Mouse (Mus musculus) gastrocnemius, postnatal 4 days (tissue): ENCODE results near the gene Inpp5d. TPM values are rescaled to one million over a fixed set of nuclear protein-coding genes. Genes with fewer than 3 reads are reported as not detected.

Experiments used
- DNase-seq, 2 experiments: peaks; one replicate each; pipeline ENCODE4 v3.0.0; 2021 to 2022; ENCODE audit warnings: low spot score in 2 of 2, mixed read lengths in 2 of 2
- total RNA-seq, 2 experiments: library from RNA; stranded (reverse); gene quantifications; 2 replicates each; pipeline ENCODE4 v1.2.3; 2021

Gene Inpp5d
- total RNA-seq, 2 experiments from 2014 or later, result 13.3 to 19.3 TPM

GRCm38 (mm10) chr1:87623977-87624666, 4.0 kb downstream of the Inpp5d start:
- no peak for DNase-seq

GRCm38 (mm10) chr1:87624826-87625225, 4.7 kb downstream of the Inpp5d start:
- no peak for DNase-seq

GRCm38 (mm10) chr1:87625254-87626025, 5.3 kb downstream of the Inpp5d start:
- no peak for DNase-seq

DNA sequence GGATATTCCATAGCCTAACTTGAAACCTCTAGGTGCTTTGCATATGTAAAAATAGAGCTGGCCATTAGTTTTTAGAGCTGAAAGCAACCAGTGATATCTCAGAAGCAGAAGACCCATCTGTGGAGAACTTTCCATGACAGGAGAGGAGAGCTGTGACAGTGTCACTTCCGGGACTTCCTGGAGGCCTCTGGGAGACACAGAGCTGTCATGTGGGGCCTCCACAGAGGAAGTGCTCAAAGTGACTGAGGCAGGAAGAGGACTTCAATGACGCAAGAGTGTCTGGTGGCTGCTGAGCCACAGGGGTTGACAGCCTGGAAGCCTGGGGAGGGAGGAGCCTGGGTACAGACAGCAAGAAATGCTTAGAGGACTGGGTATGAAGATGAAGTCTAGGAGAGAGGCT, 6.2 kb downstream of the Inpp5d start:
- no peak for DNase-seq

- no peak for DNase-seq
These were observed 8.0 kb downstream of the Inpp5d start for GRCm38 (mm10) chr1:87628085-87628484.

- DNase-seq, result no peak
These were observed 11.5 kb downstream of the Inpp5d start for GRCm38 (mm10) chr1:87631584-87631983.

GRCm38 (mm10) chr1:87632163-87632562, 12.1 kb downstream of the Inpp5d start:
- DNase-seq, result no peak

DNA sequence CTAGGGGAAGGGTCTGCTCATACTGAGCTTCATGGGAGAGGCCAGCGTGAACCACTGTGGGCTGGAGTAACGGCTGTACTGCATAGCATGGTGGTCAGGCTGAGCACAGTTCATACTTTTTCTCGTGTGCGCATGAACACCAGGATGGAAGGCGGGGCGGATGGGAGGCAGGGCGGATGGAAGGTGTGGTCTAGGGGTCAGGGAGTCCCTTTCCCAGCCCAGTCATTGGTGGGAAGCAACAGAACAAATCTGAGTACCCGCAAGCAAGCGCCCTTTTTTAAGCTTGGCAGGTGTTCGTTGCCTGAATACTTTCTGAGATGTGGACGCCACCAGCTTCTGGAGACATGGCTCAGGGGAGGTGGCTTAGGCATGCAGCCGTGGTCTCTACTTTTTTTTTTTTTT, 16.6 kb downstream of the Inpp5d start:
- no peak for DNase-seq

DNA sequence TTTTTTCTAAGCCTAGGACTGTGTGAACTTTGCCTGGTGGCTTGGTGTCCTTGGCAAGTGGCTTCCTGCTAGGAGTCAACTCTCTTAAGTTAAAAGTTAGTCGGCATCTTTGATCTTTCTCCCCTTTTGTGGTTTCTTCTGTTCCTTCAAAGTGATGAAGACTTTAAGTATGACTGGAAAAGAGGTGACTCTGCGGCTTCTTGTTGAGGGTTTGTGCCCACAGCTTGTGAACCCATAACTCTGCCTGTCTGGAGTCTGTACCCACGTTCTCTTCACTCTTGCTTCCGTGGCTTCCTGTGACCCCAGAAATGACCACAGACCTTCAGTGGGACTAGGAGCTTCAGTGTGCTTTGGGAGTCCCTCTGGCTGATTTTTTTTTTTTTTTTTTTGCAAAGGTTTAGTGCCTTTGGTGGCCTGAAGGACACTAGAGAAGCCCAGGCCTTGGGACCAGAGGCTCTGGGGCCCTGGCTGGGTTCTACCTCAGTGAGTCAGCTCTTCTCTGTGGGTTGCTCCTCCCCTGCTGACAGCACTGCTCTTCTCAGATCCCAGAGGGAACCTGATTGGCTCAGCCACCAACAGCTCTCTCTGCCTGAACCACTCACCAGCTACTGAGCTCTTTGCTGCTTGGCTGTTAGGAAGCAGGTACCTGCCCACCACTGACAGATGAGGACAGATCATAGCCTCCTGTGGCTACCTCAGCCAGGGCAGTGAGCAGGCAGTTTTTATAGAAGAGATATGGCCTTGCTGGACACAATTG, 17.2 kb downstream of the Inpp5d start:
- DNase-seq, result no peak

DNA sequence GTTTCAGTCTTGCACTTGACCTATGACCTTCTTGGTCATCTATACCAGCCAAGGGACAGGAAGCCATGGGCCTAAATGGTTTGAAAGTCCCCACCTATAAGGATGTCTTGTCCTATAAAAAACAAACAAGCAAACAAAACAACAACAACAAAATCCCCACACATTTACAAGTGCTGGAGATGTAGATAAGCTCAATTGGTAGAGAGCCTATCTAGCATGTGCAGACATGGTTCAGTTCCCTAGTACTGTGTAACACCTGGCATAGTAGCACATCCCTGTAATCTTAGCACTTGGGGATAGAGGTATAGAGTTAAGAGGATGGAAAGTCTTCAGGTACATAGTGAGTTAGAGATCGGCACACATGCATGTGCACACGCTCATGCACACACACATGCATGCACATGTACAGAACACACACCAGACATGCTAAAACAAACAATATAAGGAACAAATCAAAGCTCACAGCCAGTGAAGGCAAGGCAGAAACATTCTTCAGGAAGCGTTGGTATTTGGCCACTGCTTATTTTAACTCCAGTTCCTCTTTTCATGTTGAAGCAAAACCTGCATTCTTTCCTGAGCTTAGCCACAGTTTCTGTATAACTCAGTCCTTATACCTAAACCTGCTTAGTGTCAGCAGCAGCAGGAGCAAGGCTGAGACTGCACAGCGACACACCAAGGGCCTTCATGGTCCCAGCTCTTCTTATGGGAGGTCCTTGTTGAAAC, 17.9 kb downstream of the Inpp5d start:
- no peak for DNase-seq

GRCm38 (mm10) chr1:87639724-87640123, 19.6 kb downstream of the Inpp5d start:
- no peak for DNase-seq

GRCm38 (mm10) chr1:87640165-87640661, 20.1 kb downstream of the Inpp5d start:
- DNase-seq, result peak in 1 of 2 experiments; percentile 23

DNA sequence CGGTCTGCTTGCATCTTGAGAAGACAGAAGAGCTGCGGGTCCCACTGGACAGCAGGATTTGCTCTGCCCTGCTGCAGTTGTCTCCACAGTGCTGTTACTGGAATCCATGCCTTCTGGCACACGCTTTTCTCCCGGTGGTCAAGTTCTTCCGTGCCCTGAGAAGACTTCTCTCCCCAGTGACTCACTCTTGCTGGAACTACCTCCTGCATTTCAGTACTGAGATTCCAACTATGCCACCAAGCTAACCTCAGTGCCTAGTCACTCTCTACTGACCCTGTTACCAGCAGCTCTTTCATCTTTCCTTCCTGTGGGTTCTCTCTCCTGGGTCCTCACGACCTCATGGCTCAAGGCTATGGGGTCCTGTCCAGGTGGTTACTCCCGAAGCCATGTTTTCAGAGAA, 22.9 kb downstream of the Inpp5d start:
- no peak for DNase-seq

- peak in 1 of 2 experiments; percentile 41 for DNase-seq
These were observed 24.9 kb downstream of the Inpp5d start for GRCm38 (mm10) chr1:87645041-87645440.

- DNase-seq, result no peak
These were observed 25.6 kb downstream of the Inpp5d start for GRCm38 (mm10) chr1:87645748-87646147.

DNA sequence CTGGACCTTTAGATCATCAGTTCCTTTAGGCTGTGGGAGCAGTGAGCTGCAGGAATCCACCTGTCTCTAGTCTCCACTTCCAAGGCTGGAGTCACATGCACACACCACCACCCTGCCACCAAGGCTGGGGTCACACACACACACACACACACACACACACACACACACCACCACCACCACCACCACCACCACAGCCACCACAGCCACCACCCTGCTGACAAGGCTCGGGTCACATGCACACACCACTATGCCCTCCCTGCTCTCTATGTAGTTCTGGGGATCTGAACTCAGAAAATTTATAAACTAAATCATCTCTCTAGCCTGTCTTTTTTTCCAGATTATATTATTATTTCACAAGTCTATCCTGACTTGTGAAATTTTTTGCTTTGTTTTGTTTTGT, 27.7 kb downstream of the Inpp5d start:
- DNase-seq, result no peak

DNA sequence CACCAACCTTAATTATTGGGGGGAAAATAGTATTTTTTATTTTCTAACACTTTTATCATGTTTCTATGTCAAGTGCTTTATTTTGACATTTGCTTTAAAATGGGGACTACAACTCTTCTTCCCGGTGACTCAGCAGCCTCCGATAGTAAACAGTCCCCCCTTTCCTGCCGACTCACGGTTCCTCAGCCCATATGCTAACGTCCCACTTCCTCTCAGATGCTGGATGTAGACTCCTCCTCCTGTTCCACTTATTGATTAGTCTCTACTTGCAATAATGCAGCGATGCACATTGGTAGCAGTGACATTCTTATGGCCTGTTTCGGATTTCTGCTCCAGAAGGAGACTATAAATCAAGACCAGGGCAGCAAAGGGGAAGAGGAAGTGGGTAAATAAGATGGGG, 28.5 kb downstream of the Inpp5d start:
- no peak for DNase-seq

GRCm38 (mm10) chr1:87649219-87649805, 29.2 kb downstream of the Inpp5d start:
- DNase-seq, result no peak

GRCm38 (mm10) chr1:87649958-87650474, 29.9 kb downstream of the Inpp5d start:
- no peak for DNase-seq

GRCm38 (mm10) chr1:87650611-87651079, 30.5 kb downstream of the Inpp5d start:
- no peak for DNase-seq
